Mouse (Mus musculus) G1E-ER4 (cell line): ENCODE results near the gene Kdm6a. TPM values are rescaled to one million over a fixed set of nuclear protein-coding genes. Genes with fewer than 3 reads are reported as not detected.

ENCODE experiments used
- GATA1 ChIP-seq: IDR thresholded peaks from one replicate; pipeline ENCODE4 v1.8.0; 2012; ENCODE audit warnings: low read length, inconsistent platforms
- polyA plus RNA-seq: library from polyadenylated mRNA; stranded (reverse); fragments of >175 nt; gene quantifications from 2 replicates; pipeline ENCODE4 v1.2.3, GENCODE M21; 2012

Gene Kdm6a
- polyA plus RNA-seq, 1 experiment = 36.6 TPM

DNA sequence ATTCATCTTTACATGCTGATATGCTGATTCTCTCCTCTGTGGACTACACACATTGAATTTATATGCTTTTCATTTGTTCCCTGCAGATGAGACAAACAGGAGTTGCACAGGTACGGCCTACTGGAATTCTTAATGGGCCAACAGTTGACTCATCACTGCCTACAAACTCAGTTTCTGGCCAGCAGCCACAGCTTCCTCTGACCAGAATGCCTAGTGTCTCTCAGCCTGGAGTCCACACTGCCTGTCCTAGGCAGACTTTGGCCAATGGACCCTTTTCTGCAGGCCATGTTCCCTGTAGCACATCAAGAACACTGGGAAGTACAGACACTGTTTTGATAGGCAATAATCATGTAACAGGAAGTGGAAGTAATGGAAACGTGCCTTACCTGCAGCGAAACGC lies 88.2 kb downstream of the Kdm6a start:
- TF ChIP-seq GATA1 = no peak

DNA sequence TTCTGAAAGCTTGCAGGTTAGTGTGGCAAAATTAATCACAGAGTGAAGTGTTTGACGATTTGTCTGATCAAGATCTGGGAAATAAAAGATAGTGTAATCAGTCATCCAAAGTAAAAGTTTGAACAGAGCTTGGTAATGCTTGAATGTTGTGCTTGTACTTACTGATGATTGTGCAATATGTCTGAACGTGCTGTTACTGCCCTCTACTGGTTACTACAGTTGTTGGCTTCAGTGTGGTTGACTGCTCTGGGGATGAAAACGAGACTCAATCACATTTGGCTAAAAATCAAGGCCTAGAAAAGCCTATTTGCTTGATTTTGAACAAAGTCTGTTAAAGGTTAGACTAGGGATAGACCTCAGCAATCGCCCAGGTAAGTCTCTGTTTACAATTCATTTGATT lies 92.4 kb downstream of the Kdm6a start:
- TF ChIP-seq GATA1 = no peak

DNA sequence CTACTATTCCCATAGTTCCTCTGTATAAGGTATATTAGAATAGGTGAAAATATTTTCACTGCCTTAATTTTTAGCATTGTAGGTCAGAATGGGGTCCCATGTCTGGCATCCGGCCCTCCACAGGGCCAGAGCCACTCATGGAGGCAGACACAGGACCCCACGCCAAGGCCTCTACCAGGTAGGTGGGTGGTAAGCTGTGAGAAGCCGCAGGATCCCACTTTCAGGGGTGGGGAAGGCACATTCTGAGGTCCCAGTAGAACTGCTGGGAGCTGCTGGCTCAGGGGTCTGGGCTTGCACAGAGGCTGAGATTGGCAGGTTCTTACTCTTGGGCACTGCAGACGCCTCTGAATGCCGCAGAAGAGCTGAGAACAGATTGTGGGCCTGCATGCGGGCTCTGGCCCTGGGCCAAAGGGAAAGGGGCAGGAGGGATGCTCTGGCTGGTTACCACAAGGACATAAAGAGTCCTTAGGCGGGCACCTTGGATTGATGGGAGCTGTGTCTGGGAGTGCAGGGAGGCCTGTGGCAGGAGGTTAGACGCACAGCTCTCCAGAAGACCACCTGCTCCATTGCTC lies 95.9 kb downstream of the Kdm6a start:
- TF ChIP-seq GATA1 = no peak

DNA sequence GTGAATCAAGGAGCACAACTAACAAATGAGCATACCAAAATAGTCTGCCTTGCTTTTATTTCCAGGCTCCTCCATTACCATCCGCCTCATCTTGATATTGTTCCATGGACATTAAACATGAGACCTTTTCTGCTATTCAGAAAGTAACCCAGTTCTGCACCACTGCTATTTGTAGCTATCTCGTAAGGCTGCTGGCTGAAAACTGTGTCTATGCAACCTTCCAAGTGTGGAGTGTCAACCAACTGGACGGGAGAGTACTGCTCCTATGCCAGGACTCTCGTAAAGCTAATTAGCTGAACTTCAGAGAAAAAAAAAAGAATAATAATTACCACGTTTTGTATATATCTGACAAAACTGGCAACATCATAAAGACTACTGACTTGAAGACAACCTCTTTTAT lies 116.2 kb downstream of the Kdm6a start:
- no peak for TF ChIP-seq GATA1

DNA sequence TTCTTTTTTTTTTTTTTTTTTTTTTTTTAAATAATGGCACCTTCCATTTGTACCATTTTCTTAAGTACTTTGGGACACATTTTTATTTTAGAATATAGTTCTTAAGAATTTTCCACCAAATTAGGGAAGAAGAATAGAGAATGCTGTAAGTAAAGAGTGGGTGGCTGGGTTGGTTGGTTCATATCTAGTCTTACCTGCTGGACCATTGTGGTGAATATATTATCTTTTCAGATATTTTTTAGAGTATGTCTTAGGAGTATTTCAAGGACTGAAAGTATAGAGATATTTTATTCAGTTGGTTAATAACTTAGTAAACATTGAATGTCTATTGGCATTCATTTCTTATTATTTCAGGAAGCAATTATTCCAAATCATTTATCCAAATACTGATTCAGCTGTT lies 117.8 kb downstream of the Kdm6a start:
- TF ChIP-seq GATA1 = no peak

Other genes with a start within 250 kb of the Kdm6a start
- not detected in 2 replicates for gene Dusp21, start 16.7 kb upstream of the Kdm6a start, polyA plus RNA-seq